In genomic region chr13:67194340-67194894, GRCm38 (mm10) we compare ENCODE assay signal across 1 mouse cellular context.
TF ChIP-seq lines count a peak whose summit lies in the region.

Zfp455 (plus strand) TSS chr13:67194506.

TF ChIP-seq in CH12.LX, 34 proteins besides CTCF, POLR2A, EP300 and RAD21 (continued from another document):
- TF ChIP-seq PAX5 (IDR thresholded peaks at IDR 0.05; ENCODE audit: low read length) (no peak), ETS1 (conservative IDR thresholded peaks at IDR 0.05; ENCODE audit: low read depth, low read length) (no peak)
